Mouse (Mus musculus): ENCODE data around the gene Cradd. TPM values are rescaled to one million over a fixed set of nuclear protein-coding genes. Genes with fewer than 3 reads are reported as not detected.

Gene Cradd
- polyA plus RNA-seq, 1 experiment from 2014 or later = 11.7 TPM

GRCm38 (mm10) chr10:95262388-95262787 lies 61.5 kb downstream of the Cradd start:
- no peak for ATAC-seq (ENCODE audit: low FRiP score)
- Histone ChIP-seq H3K36me3 (no peaks in the 10 kb centered on the region), H3K27ac (no peak overlapping the region), H3K4me1 (replicated peaks) (peaks cover 35% of the 10 kb centered on the region), H3K4me3 (no peak overlapping the region), H3K9me3 (no peaks in the 10 kb centered on the region), H3K9ac (no peak overlapping the region), H3K27me3 (peaks cover 38% of the 10 kb centered on the region), H3K4me2 (no peak overlapping the region)
- WGBS = 25% methylated on average over 11 of the region's 11 CpGs

GRCm38 (mm10) chr10:95261279-95261678 lies 62.7 kb downstream of the Cradd start:
- no peak for ATAC-seq (ENCODE audit: low FRiP score)
- Histone ChIP-seq H3K4me3 (no peak overlapping the region), H3K36me3 (no peaks in the 10 kb centered on the region), H3K27ac (no peak overlapping the region), H3K4me2 (no peak overlapping the region), H3K27me3 (peaks cover 36% of the 10 kb centered on the region), H3K4me1 (replicated peaks) (peaks cover 35% of the 10 kb centered on the region), H3K9me3 (no peaks in the 10 kb centered on the region), H3K9ac (no peak overlapping the region)
- WGBS = 58% methylated on average over 2 of the region's 2 CpGs

- no peak overlapping the region for H3K9ac ChIP-seq
- H3K4me3 ChIP-seq = no peak overlapping the region
- no peak overlapping the region for H3K27ac ChIP-seq
- H3K4me2 ChIP-seq = no peak overlapping the region
- WGBS = 84% methylated on average over 3 of the region's 3 CpGs
- peaks cover 34% of the 10 kb centered on the region for H3K4me1 ChIP-seq (replicated peaks)
- no peaks in the 10 kb centered on the region for H3K36me3 ChIP-seq
- no peak for ATAC-seq (ENCODE audit: low FRiP score)
- peaks cover 27% of the 10 kb centered on the region for H3K27me3 ChIP-seq
- H3K9me3 ChIP-seq = no peaks in the 10 kb centered on the region
Measured at GRCm38 (mm10) chr10:95260420-95260819, 63.5 kb downstream of the Cradd start.

GRCm38 (mm10) chr10:95258471-95259155 lies 65.3 kb downstream of the Cradd start:
- Histone ChIP-seq H3K9ac (no peak overlapping the region), H3K4me3 (no peak overlapping the region), H3K4me1 (replicated peaks) (peaks cover 37% of the 10 kb centered on the region), H3K27me3 (peaks cover 15% of the 10 kb centered on the region), H3K27ac (no peak overlapping the region), H3K36me3 (no peaks in the 10 kb centered on the region), H3K4me2 (no peak overlapping the region), H3K9me3 (no peaks in the 10 kb centered on the region)
- no peak for ATAC-seq (ENCODE audit: low FRiP score)
- WGBS = 64% methylated on average over 10 of the region's 10 CpGs

GRCm38 (mm10) chr10:95257979-95258378 lies 66.0 kb downstream of the Cradd start:
- H3K9me3 ChIP-seq = no peaks in the 10 kb centered on the region
- 53% methylated on average over 8 of the region's 8 CpGs for WGBS
- no peak for ATAC-seq (ENCODE audit: low FRiP score)

GRCm38 (mm10) chr10:95256095-95256494 lies 67.8 kb downstream of the Cradd start:
- ATAC-seq (ENCODE audit: low FRiP score) = no peak
- H3K9me3 ChIP-seq = no peaks in the 10 kb centered on the region
- no peak overlapping the region for H3K27ac ChIP-seq
- peaks cover 33% of the 10 kb centered on the region for H3K4me1 ChIP-seq (replicated peaks)
- H3K9ac ChIP-seq = no peak overlapping the region
- H3K36me3 ChIP-seq = no peaks in the 10 kb centered on the region
- H3K4me3 ChIP-seq = no peak overlapping the region
- WGBS = 7% methylated on average over 7 of the region's 7 CpGs
- no peaks in the 10 kb centered on the region for H3K27me3 ChIP-seq
- no peak overlapping the region for H3K4me2 ChIP-seq

More at GRCm38 (mm10) chr10:95257979-95258378, 66.0 kb downstream of the Cradd start:
- Histone ChIP-seq H3K27me3 (peaks cover 8% of the 10 kb centered on the region), H3K4me1 (replicated peaks) (peaks cover 37% of the 10 kb centered on the region), H3K4me3 (no peak overlapping the region), H3K27ac (no peak overlapping the region), H3K4me2 (no peak overlapping the region), H3K36me3 (no peaks in the 10 kb centered on the region), H3K9ac (no peak overlapping the region)

- H3K36me3 ChIP-seq = no peaks in the 10 kb centered on the region
- no peak for ATAC-seq (ENCODE audit: low FRiP score)
- H3K27ac ChIP-seq = no peak overlapping the region
- H3K27me3 ChIP-seq = no peaks in the 10 kb centered on the region
- no peaks in the 10 kb centered on the region for H3K9me3 ChIP-seq
- WGBS = 72% methylated on average over 8 of the region's 8 CpGs
- no peak overlapping the region for H3K4me2 ChIP-seq
- peaks cover 33% of the 10 kb centered on the region for H3K4me1 ChIP-seq (replicated peaks)
- no peak overlapping the region for H3K9ac ChIP-seq
- no peak overlapping the region for H3K4me3 ChIP-seq
Measured at GRCm38 (mm10) chr10:95255018-95255680, 68.8 kb downstream of the Cradd start.

- Histone ChIP-seq H3K4me3 (no peak overlapping the region), H3K27me3 (no peaks in the 10 kb centered on the region), H3K9ac (0 out of 2 replicates have a peak overlapping the region, but pooled peaks have one; percentile 31), H3K36me3 (no peaks in the 10 kb centered on the region), H3K27ac (peak overlapping the region; percentile 19; the same call in 1 of the 2 replicates), H3K4me2 (peak overlapping the region; percentile 22), H3K4me1 (replicated peaks) (peaks cover 33% of the 10 kb centered on the region), H3K9me3 (no peaks in the 10 kb centered on the region)
- WGBS = 24% methylated on average over 13 of the region's 13 CpGs
- ATAC-seq (ENCODE audit: low FRiP score) = no peak
Measured at GRCm38 (mm10) chr10:95254453-95255001, 69.4 kb downstream of the Cradd start.

GRCm38 (mm10) chr10:95254046-95254445 lies 69.9 kb downstream of the Cradd start:
- Histone ChIP-seq H3K9ac (no peak overlapping the region), H3K27ac (peak overlapping the region; percentile 19; the same call in 1 of the 2 replicates), H3K4me2 (no peak overlapping the region), H3K4me3 (no peak overlapping the region), H3K36me3 (no peaks in the 10 kb centered on the region), H3K9me3 (no peaks in the 10 kb centered on the region), H3K27me3 (no peaks in the 10 kb centered on the region), H3K4me1 (replicated peaks) (peaks cover 33% of the 10 kb centered on the region)
- WGBS = 24% methylated on average over 3 of the region's 3 CpGs
- ATAC-seq (ENCODE audit: low FRiP score) = no peak

GRCm38 (mm10) chr10:95251674-95252073 lies 72.3 kb downstream of the Cradd start:
- Histone ChIP-seq H3K4me1 (replicated peaks) (peaks cover 23% of the 10 kb centered on the region), H3K4me3 (no peak overlapping the region), H3K36me3 (no peaks in the 10 kb centered on the region), H3K9ac (no peak overlapping the region; the same call in 1 of the 2 replicates), H3K9me3 (no peaks in the 10 kb centered on the region), H3K27ac (no peak overlapping the region), H3K4me2 (no peak overlapping the region), H3K27me3 (no peaks in the 10 kb centered on the region)
- WGBS = 61% methylated on average over 16 of the region's 16 CpGs
- no peak for ATAC-seq (ENCODE audit: low FRiP score)

- ATAC-seq (ENCODE audit: low FRiP score) = no peak
- Histone ChIP-seq H3K9me3 (no peaks in the 10 kb centered on the region), H3K4me3 (no peak overlapping the region), H3K4me1 (replicated peaks) (peaks cover 10% of the 10 kb centered on the region), H3K4me2 (no peak overlapping the region), H3K27ac (no peak overlapping the region), H3K9ac (no peak overlapping the region), H3K36me3 (no peaks in the 10 kb centered on the region), H3K27me3 (no peaks in the 10 kb centered on the region)
- WGBS = 49% methylated on average over 6 of the region's 6 CpGs
Measured at GRCm38 (mm10) chr10:95248362-95248761, 75.6 kb downstream of the Cradd start.

GRCm38 (mm10) chr10:95246696-95247095 lies 77.2 kb downstream of the Cradd start:
- Histone ChIP-seq H3K4me3 (no peak overlapping the region), H3K4me2 (no peak overlapping the region), H3K36me3 (no peaks in the 10 kb centered on the region), H3K9me3 (no peaks in the 10 kb centered on the region), H3K27ac (no peak overlapping the region), H3K27me3 (peaks cover 2% of the 10 kb centered on the region; the same call in 1 of the 2 replicates), H3K9ac (no peak overlapping the region), H3K4me1 (replicated peaks) (peaks cover 10% of the 10 kb centered on the region)
- ATAC-seq (ENCODE audit: low FRiP score) = no peak
- WGBS = 84% methylated on average over 2 of the region's 2 CpGs
